Mouse (Mus musculus) adrenal gland, postnatal 25 days (tissue): ENCODE data around the gene Eif4e1b. TPM values are rescaled to one million over a fixed set of nuclear protein-coding genes. Genes with fewer than 3 reads are reported as not detected.
A peak's percentile ranks its signal among the peaks of the same experiment; 100 is the strongest.

ENCODE experiments used
- DNase-seq: peaks from one replicate; pipeline ENCODE4 v3.0.0; 2021; ENCODE audit warnings: mixed read lengths
- long read RNA-seq: library from polyadenylated mRNA; stranded (forward); transcript quantifications from one replicate; pipeline ENCODE4 v2.0.0, GENCODE M21; 2021
- total RNA-seq: library from RNA; stranded (reverse); gene quantifications from 2 replicates; pipeline ENCODE4 v1.2.3, GENCODE M21; 2021

Eif4e1b gene
- total RNA-seq: not detected in 2 replicates
- long read RNA-seq: 0 reads

GRCm38 (mm10) chr13:54783698-54784097 is at the start of gene Eif4e1b:
Gene Eif4e1b (plus strand): TSS chr13:54783998.
- no peak for DNase-seq

GRCm38 (mm10) chr13:54736931-54737330 is 46.9 kb upstream of the Eif4e1b start:
- no peak for DNase-seq

GRCm38 (mm10) chr13:54737488-54738212 is 46.1 kb upstream of the Eif4e1b start:
- DNase-seq: no peak

- DNase-seq: no peak
Observed at GRCm38 (mm10) chr13:54738213-54738601, 45.6 kb upstream of the Eif4e1b start.

GRCm38 (mm10) chr13:54746110-54746509 is 37.7 kb upstream of the Eif4e1b start:
- DNase-seq: no peak

GRCm38 (mm10) chr13:54746896-54747295 is 36.9 kb upstream of the Eif4e1b start:
- DNase-seq: no peak

- no peak for DNase-seq
Observed at GRCm38 (mm10) chr13:54748190-54748589, 35.6 kb upstream of the Eif4e1b start.

GRCm38 (mm10) chr13:54748721-54749060 is 35.1 kb upstream of the Eif4e1b start:
- DNase-seq: no peak

GRCm38 (mm10) chr13:54749061-54749863 is 34.5 kb upstream of the Eif4e1b start:
- peak; percentile 51 for DNase-seq

- no peak for DNase-seq
Observed at GRCm38 (mm10) chr13:54749864-54750411, 33.9 kb upstream of the Eif4e1b start, which contains the start of gene Gprin1. Gene Gprin1 (minus strand): TSS chr13:54749874.

GRCm38 (mm10) chr13:54750699-54751098 is 33.1 kb upstream of the Eif4e1b start:
- DNase-seq: peak; percentile 48

GRCm38 (mm10) chr13:54752656-54753055 is 31.1 kb upstream of the Eif4e1b start:
- DNase-seq: no peak

- DNase-seq: no peak
Observed at GRCm38 (mm10) chr13:54753733-54754132, 30.1 kb upstream of the Eif4e1b start.

GRCm38 (mm10) chr13:54754169-54755080 is 29.4 kb upstream of the Eif4e1b start:
- no peak for DNase-seq

- no peak for DNase-seq
Observed at GRCm38 (mm10) chr13:54755201-54755830, 28.5 kb upstream of the Eif4e1b start.

- no peak for DNase-seq
Observed at GRCm38 (mm10) chr13:54756156-54756712, 27.6 kb upstream of the Eif4e1b start.

- DNase-seq: no peak
Observed at GRCm38 (mm10) chr13:54757093-54757830, 26.5 kb upstream of the Eif4e1b start.

- DNase-seq: peak; percentile 82
Observed at GRCm38 (mm10) chr13:54758045-54758755, 25.6 kb upstream of the Eif4e1b start.

GRCm38 (mm10) chr13:54758756-54759470 is 24.9 kb upstream of the Eif4e1b start:
- DNase-seq: no peak
